Mouse (Mus musculus): ENCODE measurements around the gene C4b. TPM values are rescaled to one million over a fixed set of nuclear protein-coding genes. Genes with fewer than 3 reads are reported as not detected.
A peak's percentile ranks its signal among the peaks of the same experiment; 100 is the strongest.
"Not testable (repeated sequence)": the region's sequence is repeated elsewhere in the genome, so short reads cannot be mapped to it uniquely, and the experiment has no call there.

The C4b gene
- polyA plus RNA-seq, 1 experiment from 2014 or later: not detected

GRCm38 (mm10) chr17:34717401-34717800, 26.3 kb downstream of the C4b start:
- WGBS: 78% methylated on average over 11 of the region's 11 CpGs
- H3K27me3 ChIP-seq (ENCODE audit: control insufficient read depth, insufficient read depth, low read length): no peaks in the 10 kb centered on the region
- H3K27ac ChIP-seq (replicated peaks; ENCODE audit: low read depth, low read length): no peak overlapping the region
- H3K4me3 ChIP-seq (ENCODE audit: low read depth, low read length): no peak overlapping the region
- no peak overlapping the region for H3K9ac ChIP-seq (replicated peaks; ENCODE audit: low read length)
- H3K4me1 ChIP-seq (ENCODE audit: control insufficient read depth, insufficient read depth, low read length): no peaks in the 10 kb centered on the region
- no peak for DNase-seq (ENCODE audit: low spot score)
- H3K36me3 ChIP-seq (replicated peaks; ENCODE audit: control insufficient read depth, insufficient read depth, low read depth, low read length): no peaks in the 10 kb centered on the region
- ATAC-seq (replicated peaks; ENCODE audit: insufficient number of reproducible peaks, low FRiP score, low TSS enrichment, low read depth): no peak
- H3K9me3 ChIP-seq (replicated peaks; ENCODE audit: control insufficient read depth, low read length): no peaks in the 10 kb centered on the region
- no peak overlapping the region for H3K4me2 ChIP-seq (ENCODE audit: low read depth, low read length)

- no peak overlapping the region for H3K27ac ChIP-seq (replicated peaks; ENCODE audit: low read depth, low read length)
- 88% methylated on average over 15 of the region's 15 CpGs for WGBS
- H3K4me2 ChIP-seq (ENCODE audit: low read depth, low read length): no peak overlapping the region; the same call in 1 of the 2 replicates
- no peaks in the 10 kb centered on the region for H3K27me3 ChIP-seq (ENCODE audit: control insufficient read depth, insufficient read depth, low read length)
- DNase-seq (ENCODE audit: low spot score): no peak
- H3K9me3 ChIP-seq (replicated peaks; ENCODE audit: control insufficient read depth, low read length): no peaks in the 10 kb centered on the region
- ATAC-seq (replicated peaks; ENCODE audit: insufficient number of reproducible peaks, low FRiP score, low TSS enrichment, low read depth): no peak
- no peaks in the 10 kb centered on the region for H3K4me1 ChIP-seq (ENCODE audit: control insufficient read depth, insufficient read depth, low read length)
- no peak overlapping the region for H3K9ac ChIP-seq (replicated peaks; ENCODE audit: low read length)
- H3K4me3 ChIP-seq (ENCODE audit: low read depth, low read length): no peak overlapping the region
- H3K36me3 ChIP-seq (replicated peaks; ENCODE audit: control insufficient read depth, insufficient read depth, low read depth, low read length): no peaks in the 10 kb centered on the region
Measured at GRCm38 (mm10) chr17:34716247-34716646, 27.4 kb downstream of the C4b start.

- not testable (repeated sequence) for H3K4me2 ChIP-seq (ENCODE audit: low read depth, low read length); H3K9me3 ChIP-seq (replicated peaks; ENCODE audit: control insufficient read depth, low read length); H3K4me1 ChIP-seq (ENCODE audit: control insufficient read depth, insufficient read depth, low read length); ATAC-seq (replicated peaks; ENCODE audit: insufficient number of reproducible peaks, low FRiP score, low TSS enrichment, low read depth); H3K36me3 ChIP-seq (replicated peaks; ENCODE audit: control insufficient read depth, insufficient read depth, low read depth, low read length); DNase-seq (ENCODE audit: low spot score); H3K27ac ChIP-seq (replicated peaks; ENCODE audit: low read depth, low read length); H3K27me3 ChIP-seq (ENCODE audit: control insufficient read depth, insufficient read depth, low read length); H3K9ac ChIP-seq (replicated peaks; ENCODE audit: low read length); H3K4me3 ChIP-seq (ENCODE audit: low read depth, low read length)
- 85% methylated on average over 6 of the region's 7 CpGs for WGBS
Measured at GRCm38 (mm10) chr17:34715451-34715850, 28.2 kb downstream of the C4b start.

GRCm38 (mm10) chr17:34714908-34715445, 28.7 kb downstream of the C4b start:
- WGBS: 86% methylated on average over 5 of the region's 5 CpGs
- not testable (repeated sequence) for H3K27ac ChIP-seq (replicated peaks; ENCODE audit: low read depth, low read length); H3K4me2 ChIP-seq (ENCODE audit: low read depth, low read length); H3K9me3 ChIP-seq (replicated peaks; ENCODE audit: control insufficient read depth, low read length); ATAC-seq (replicated peaks; ENCODE audit: insufficient number of reproducible peaks, low FRiP score, low TSS enrichment, low read depth); H3K9ac ChIP-seq (replicated peaks; ENCODE audit: low read length); H3K36me3 ChIP-seq (replicated peaks; ENCODE audit: control insufficient read depth, insufficient read depth, low read depth, low read length); H3K4me3 ChIP-seq (ENCODE audit: low read depth, low read length); H3K27me3 ChIP-seq (ENCODE audit: control insufficient read depth, insufficient read depth, low read length); DNase-seq (ENCODE audit: low spot score); H3K4me1 ChIP-seq (ENCODE audit: control insufficient read depth, insufficient read depth, low read length)

GRCm38 (mm10) chr17:34714181-34714907, 29.3 kb downstream of the C4b start:
- not testable (repeated sequence) for ATAC-seq (replicated peaks; ENCODE audit: insufficient number of reproducible peaks, low FRiP score, low TSS enrichment, low read depth)
- 79% methylated on average over 9 of the region's 9 CpGs for WGBS

GRCm38 (mm10) chr17:34712951-34713350, 30.7 kb downstream of the C4b start:
- ATAC-seq (replicated peaks; ENCODE audit: insufficient number of reproducible peaks, low FRiP score, low TSS enrichment, low read depth) (no peak), DNase-seq (ENCODE audit: low spot score) (peak; percentile 47)
- Histone ChIP-seq H3K27ac (replicated peaks; ENCODE audit: low read depth, low read length) (no peak overlapping the region), H3K4me3 (ENCODE audit: low read depth, low read length) (no peak overlapping the region), H3K9me3 (replicated peaks; ENCODE audit: control insufficient read depth, low read length) (no peaks in the 10 kb centered on the region), H3K4me1 (ENCODE audit: control insufficient read depth, insufficient read depth, low read length) (no peaks in the 10 kb centered on the region), H3K27me3 (ENCODE audit: control insufficient read depth, insufficient read depth, low read length) (no peaks in the 10 kb centered on the region), H3K9ac (replicated peaks; ENCODE audit: low read length) (no peak overlapping the region), H3K36me3 (replicated peaks; ENCODE audit: control insufficient read depth, insufficient read depth, low read depth, low read length) (no peaks in the 10 kb centered on the region), H3K4me2 (ENCODE audit: low read depth, low read length) (no peak overlapping the region)
- 39% methylated on average over 6 of the region's 6 CpGs for WGBS

More at GRCm38 (mm10) chr17:34714181-34714907, 29.3 kb downstream of the C4b start:
- not testable (repeated sequence) for H3K36me3 ChIP-seq (replicated peaks; ENCODE audit: control insufficient read depth, insufficient read depth, low read depth, low read length); H3K4me1 ChIP-seq (ENCODE audit: control insufficient read depth, insufficient read depth, low read length); H3K9me3 ChIP-seq (replicated peaks; ENCODE audit: control insufficient read depth, low read length); H3K9ac ChIP-seq (replicated peaks; ENCODE audit: low read length); DNase-seq (ENCODE audit: low spot score); H3K27me3 ChIP-seq (ENCODE audit: control insufficient read depth, insufficient read depth, low read length); H3K4me2 ChIP-seq (ENCODE audit: low read depth, low read length); H3K27ac ChIP-seq (replicated peaks; ENCODE audit: low read depth, low read length); H3K4me3 ChIP-seq (ENCODE audit: low read depth, low read length)

- not testable (repeated sequence) for H3K27me3 ChIP-seq (ENCODE audit: control insufficient read depth, insufficient read depth, low read length); H3K4me3 ChIP-seq (ENCODE audit: low read depth, low read length); H3K4me1 ChIP-seq (ENCODE audit: control insufficient read depth, insufficient read depth, low read length); ATAC-seq (replicated peaks; ENCODE audit: insufficient number of reproducible peaks, low FRiP score, low TSS enrichment, low read depth); DNase-seq (ENCODE audit: low spot score); H3K9me3 ChIP-seq (replicated peaks; ENCODE audit: control insufficient read depth, low read length); H3K9ac ChIP-seq (replicated peaks; ENCODE audit: low read length); H3K4me2 ChIP-seq (ENCODE audit: low read depth, low read length); H3K27ac ChIP-seq (replicated peaks; ENCODE audit: low read depth, low read length); H3K36me3 ChIP-seq (replicated peaks; ENCODE audit: control insufficient read depth, insufficient read depth, low read depth, low read length)
- WGBS: 77% methylated on average over 2 of the region's 2 CpGs
Measured at GRCm38 (mm10) chr17:34706476-34706875, 37.2 kb downstream of the C4b start.

GRCm38 (mm10) chr17:34700671-34701071, 43.0 kb downstream of the C4b start:
- Histone ChIP-seq H3K9ac (replicated peaks; ENCODE audit: low read length) (no peak overlapping the region), H3K27ac (replicated peaks; ENCODE audit: low read depth, low read length) (no peak overlapping the region), H3K4me3 (ENCODE audit: low read depth, low read length) (no peak overlapping the region), H3K9me3 (replicated peaks; ENCODE audit: control insufficient read depth, low read length) (no peaks in the 10 kb centered on the region), H3K36me3 (replicated peaks; ENCODE audit: control insufficient read depth, insufficient read depth, low read depth, low read length) (no peaks in the 10 kb centered on the region), H3K27me3 (ENCODE audit: control insufficient read depth, insufficient read depth, low read length) (no peaks in the 10 kb centered on the region), H3K4me1 (ENCODE audit: control insufficient read depth, insufficient read depth, low read length) (no peaks in the 10 kb centered on the region), H3K4me2 (ENCODE audit: low read depth, low read length) (no peak overlapping the region)
- no peak for DNase-seq (ENCODE audit: low spot score)
- WGBS: 80% methylated on average over 2 of the region's 2 CpGs
- ATAC-seq (replicated peaks; ENCODE audit: insufficient number of reproducible peaks, low FRiP score, low TSS enrichment, low read depth): no peak

Data from embryonic facial prominence, embryonic 11.5 days (tissue).